Mouse (Mus musculus): ENCODE data around the gene Emid1. TPM values are rescaled to one million over a fixed set of nuclear protein-coding genes. Genes with fewer than 3 reads are reported as not detected.

Emid1 gene
- 0.35 TPM for polyA plus RNA-seq (2014; fragmentation: Illumina TruSeq; extraction: RNeasy Lipid Tissue Mini Kit (QIAGEN cat#74804); ENCODE audit: low read depth, low replicate concordance)

GRCm38 (mm10) chr11:5151680-5152337 is at the start of gene Emid1:
Gene Emid1, minus strand, starts transcription at chr11:5152257.

GRCm38 (mm10) chr11:5098736-5099542 is 53.1 kb downstream of the Emid1 start, which contains the start of the genes Rhbdd3 and Ewsr1:
Gene Rhbdd3, plus strand, starts transcription at chr11:5098926.
Gene Ewsr1, minus strand, starts transcription at chr11:5099266.

GRCm38 (mm10) chr11:5065056-5065821 is 86.8 kb downstream of the Emid1 start, which contains the start of gene Gas2l1:
Gene Gas2l1, minus strand, starts transcription at chr11:5065327.

DNA sequence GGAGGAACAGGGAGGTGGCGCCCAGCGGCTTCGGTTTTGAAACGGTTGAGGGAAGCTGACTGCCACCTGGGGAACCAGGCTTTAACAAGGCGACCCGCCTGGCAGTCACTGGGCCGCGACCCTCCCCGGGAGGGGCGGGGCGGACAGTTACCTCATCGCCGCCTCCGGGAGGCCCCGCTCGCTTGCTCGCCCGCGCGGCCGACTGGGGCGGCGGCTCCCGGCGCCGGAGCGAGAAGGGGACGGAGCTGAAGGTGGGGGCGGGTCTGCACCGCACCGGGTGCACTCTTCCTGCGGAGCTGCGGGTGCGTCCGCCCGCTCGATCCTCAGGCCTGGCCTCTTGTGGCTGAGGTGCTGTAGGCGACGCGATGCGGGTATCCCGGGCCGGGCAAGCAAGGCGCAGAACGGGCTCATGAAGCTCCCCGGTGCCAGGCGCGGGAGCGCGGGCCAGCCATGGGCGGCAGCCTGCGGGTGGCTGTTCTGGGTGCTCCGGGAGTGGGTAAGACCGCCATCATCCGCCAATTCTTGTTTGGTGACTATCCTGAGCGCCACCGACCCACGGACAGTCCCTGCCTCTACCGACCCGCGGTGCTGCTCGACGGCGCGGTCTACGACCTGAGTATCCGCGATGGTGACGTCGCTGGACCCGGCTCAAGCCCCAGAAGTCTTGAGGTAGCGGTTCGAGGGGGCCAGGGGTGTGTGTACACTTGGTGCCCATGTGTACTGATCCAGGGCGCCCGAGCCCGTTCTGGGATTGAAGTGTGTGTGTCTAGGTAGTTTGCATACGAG is 94.0 kb downstream of the Emid1 start, which contains the start of gene Rasl10a:
Gene Rasl10a (plus strand): TSS at position 273 of the 786 bp plus-strand sequence.

Other genes with a start within 250 kb of the Emid1 start
- 1.4 TPM for gene Nefh, start 204.2 kb downstream of the Emid1 start, polyA plus RNA-seq (2014; fragmentation: Illumina TruSeq; extraction: RNeasy Lipid Tissue Mini Kit (QIAGEN cat#74804); ENCODE audit: low read depth, low replicate concordance)
- 38.5 TPM for gene Ap1b1, start 165.4 kb downstream of the Emid1 start, polyA plus RNA-seq (2014; fragmentation: Illumina TruSeq; extraction: RNeasy Lipid Tissue Mini Kit (QIAGEN cat#74804); ENCODE audit: low read depth, low replicate concordance)
- 0.52 TPM for gene Rasl10a, start 94.1 kb downstream of the Emid1 start, polyA plus RNA-seq (2014; fragmentation: Illumina TruSeq; extraction: RNeasy Lipid Tissue Mini Kit (QIAGEN cat#74804); ENCODE audit: low read depth, low replicate concordance)
- gene Gas2l1, start 86.9 kb downstream of the Emid1 start, polyA plus RNA-seq (2014; fragmentation: Illumina TruSeq; extraction: RNeasy Lipid Tissue Mini Kit (QIAGEN cat#74804); ENCODE audit: low read depth, low replicate concordance): 8.9 TPM
- 11.9 TPM for gene Rhbdd3, start 53.3 kb downstream of the Emid1 start, polyA plus RNA-seq (2014; fragmentation: Illumina TruSeq; extraction: RNeasy Lipid Tissue Mini Kit (QIAGEN cat#74804); ENCODE audit: low read depth, low replicate concordance)
- gene Ewsr1, start 53.0 kb downstream of the Emid1 start, polyA plus RNA-seq (2014; fragmentation: Illumina TruSeq; extraction: RNeasy Lipid Tissue Mini Kit (QIAGEN cat#74804); ENCODE audit: low read depth, low replicate concordance): 359 TPM
- 2.7 TPM for gene Kremen1, start 109.3 kb upstream of the Emid1 start, polyA plus RNA-seq (2014; fragmentation: Illumina TruSeq; extraction: RNeasy Lipid Tissue Mini Kit (QIAGEN cat#74804); ENCODE audit: low read depth, low replicate concordance)